Mouse (Mus musculus): ENCODE data around the gene Zfp451. TPM values are rescaled to one million over a fixed set of nuclear protein-coding genes. Genes with fewer than 3 reads are reported as not detected.

Zfp451 gene
- total RNA-seq, 2 experiments from 2014 or later = 52.7 to 57.5 TPM

DNA sequence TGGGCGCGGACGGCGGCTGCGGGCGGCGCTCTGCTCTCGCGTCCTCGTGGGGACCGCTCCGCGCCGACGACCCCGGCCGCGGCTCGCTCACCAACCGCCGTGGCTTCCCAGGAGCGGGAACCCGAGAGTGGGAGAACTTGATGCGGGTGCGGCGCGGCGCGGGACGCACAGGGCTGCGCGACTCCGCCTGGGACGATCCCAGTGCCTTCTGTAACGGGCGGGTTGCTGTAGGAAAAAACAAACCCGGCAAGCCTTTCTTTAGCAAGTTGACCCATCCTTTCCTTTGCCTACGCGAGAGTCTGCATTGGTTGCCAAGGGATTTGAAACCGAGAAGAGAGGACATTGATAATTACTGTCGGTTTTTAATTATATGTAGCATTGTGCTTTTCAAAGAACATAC is 94.2 kb downstream of the Zfp451 start:
- no peak for DNase-seq (ENCODE audit: low spot score in 2 of 2)

DNA sequence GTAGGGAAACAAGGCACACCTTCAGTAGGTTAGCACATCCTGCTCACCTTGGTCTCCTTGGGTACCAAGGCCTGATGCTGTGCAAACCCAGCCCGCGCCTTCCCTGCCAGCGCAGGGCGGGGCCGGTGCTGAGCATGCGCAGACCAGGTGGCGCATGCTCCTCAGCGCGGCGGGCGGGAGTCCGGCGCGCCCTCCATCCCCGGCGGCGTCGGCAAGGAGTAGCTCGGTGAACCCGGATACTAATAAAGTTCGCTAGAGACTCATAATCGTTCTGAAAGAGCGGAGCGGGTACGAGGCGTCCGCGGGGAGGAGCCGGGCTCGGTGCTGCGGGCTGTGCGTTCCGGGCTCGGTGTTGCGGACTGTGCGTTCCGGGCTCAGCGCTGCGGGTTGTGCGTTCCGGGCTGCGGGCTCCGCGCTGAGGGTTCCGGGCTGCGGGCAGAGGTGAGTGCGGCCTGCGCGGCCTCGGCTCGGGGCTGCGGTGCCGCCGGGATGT is 94.6 kb downstream of the Zfp451 start, which contains the start of gene Rab23:
Rab23 (plus strand) TSS at position 155 of the 493 bp plus-strand sequence.
- peak; percentile 75 to 85 for DNase-seq (ENCODE audit: low spot score in 2 of 2)

DNA sequence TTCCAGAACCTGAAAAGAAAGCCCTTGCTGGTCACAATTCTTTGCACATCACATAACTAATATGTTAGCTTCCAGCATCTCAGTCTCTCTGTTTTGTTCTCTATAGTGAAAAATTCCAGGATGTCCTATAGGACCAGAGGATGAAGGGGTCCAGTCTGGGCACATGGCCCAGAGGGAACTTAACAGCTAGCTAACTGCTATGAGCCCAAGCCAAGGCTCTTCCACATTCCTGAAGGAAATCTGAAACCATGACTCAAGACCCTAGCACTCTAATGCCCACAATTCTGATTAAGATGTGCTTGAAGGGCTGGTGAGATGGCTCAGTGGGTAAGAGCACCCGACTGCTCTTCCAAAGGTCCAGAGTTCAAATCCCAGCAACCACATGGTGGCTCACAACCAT is 96.8 kb downstream of the Zfp451 start:
- no peak for DNase-seq (ENCODE audit: low spot score in 2 of 2)

DNA sequence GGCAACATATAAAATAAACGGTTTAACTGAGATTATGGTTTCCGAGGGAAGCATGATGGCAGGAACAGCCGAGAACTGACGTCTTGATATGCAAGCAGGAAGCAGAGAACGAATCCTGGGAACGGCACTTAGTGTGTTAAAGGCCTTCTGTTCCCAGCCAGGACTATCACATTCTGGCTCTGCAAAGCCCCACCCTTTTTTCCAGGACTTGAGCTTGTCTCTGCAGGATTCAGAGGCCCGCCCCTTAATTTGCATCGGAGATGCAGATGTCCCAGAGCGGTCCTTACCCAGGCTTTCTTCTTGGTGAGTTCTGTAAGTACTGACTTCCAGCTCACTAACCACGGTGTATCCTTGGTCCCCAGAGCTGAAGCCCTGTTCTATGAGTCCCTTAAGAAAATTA is 99.6 kb downstream of the Zfp451 start:
- DNase-seq (ENCODE audit: low spot score in 2 of 2) = no peak

DNA sequence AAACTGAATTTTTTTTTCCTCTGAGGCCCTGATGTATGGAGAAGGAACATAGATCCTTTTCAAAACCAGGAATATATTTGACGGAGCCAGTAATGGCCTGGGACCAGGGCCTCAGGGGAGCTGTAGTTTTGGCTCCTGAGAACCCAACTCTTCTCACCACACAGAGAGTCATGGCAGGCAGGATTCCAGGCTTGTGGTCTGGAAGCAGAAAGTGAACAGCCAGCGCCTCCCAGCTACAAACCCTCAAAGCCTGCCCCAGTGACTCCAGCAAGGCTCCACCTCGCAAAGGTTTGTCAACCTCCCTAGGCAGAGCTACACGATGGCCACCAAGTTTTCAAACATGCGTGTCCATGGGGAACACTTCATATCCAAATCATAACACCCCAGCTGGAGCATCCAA is 102.4 kb downstream of the Zfp451 start:
- no peak for DNase-seq (ENCODE audit: low spot score in 2 of 2)

Other genes starting within 250 kb of the Zfp451 start
- 1 to 10 TPM; 6.7 to 6.9 TPM for gene Prim2, start 144.8 kb downstream of the Zfp451 start, total RNA-seq (2021)
- 10 to 100 TPM; 26.8 to 31.2 TPM for gene Rab23, start 94.7 kb downstream of the Zfp451 start, total RNA-seq (2021)
- 10 to 100 TPM; 13.3 to 14.0 TPM for gene Bag2, start 56.8 kb downstream of the Zfp451 start, total RNA-seq (2021)
- gene Bend6, start 93.2 kb upstream of the Zfp451 start, total RNA-seq (2021) = 100 to 1,000 TPM; 142 to 143 TPM
- 100 to 1,000 TPM; 216 to 227 TPM for gene Dst, start 93.6 kb upstream of the Zfp451 start, total RNA-seq (2021)

Data from left cerebral cortex, adult 18-20 months (tissue).